Mouse (Mus musculus): Measurements from ENCODE around the gene Foxi1. TPM values are rescaled to one million over a fixed set of nuclear protein-coding genes. Genes with fewer than 3 reads are reported as not detected.
"Not testable (repeated sequence)": the region's sequence is repeated elsewhere in the genome, so short reads cannot be mapped to it uniquely, and the experiment has no call there.

Foxi1 gene
- polyA plus RNA-seq (2015; fragmentation: Nextera tagmentation; extraction: Ambion mirVana), result not detected in 2 replicates

DNA sequence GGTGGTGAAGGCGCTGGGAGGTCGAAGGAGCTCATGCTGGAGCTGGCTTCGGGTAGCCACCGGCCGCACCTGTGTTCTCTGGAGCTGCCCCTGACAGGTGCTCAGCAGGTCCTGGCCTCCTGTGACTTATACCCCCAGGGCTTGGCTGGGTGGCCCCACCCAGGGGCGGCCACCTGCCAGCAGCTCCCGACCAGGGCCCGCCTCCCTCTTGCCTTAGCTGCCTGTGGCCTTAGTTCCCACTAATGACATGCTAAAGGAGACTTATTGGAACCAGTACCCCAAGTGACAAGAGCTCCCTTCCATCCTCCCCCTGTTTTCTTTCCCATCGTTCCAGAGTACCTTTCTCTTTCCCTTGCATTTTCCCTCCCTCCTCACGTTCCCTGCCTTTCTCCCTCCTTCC lies at the start of gene Foxi1:
Gene Foxi1, minus strand, starts transcription at position 101 of the 400 bp plus-strand sequence.
- no peak within 1 kb of the TSS for H3K27ac ChIP-seq
- no peaks in the 10 kb centered on the region for H3K27me3 ChIP-seq
- no peak for ATAC-seq (ENCODE audit: low FRiP score)
- WGBS, result 80% methylated on average over 10 of the region's 10 CpGs
- H3K9ac ChIP-seq, result no peak within 1 kb of the TSS
- H3K4me2 ChIP-seq, result no peak within 1 kb of the TSS
- no peaks in the 10 kb centered on the region for H3K4me1 ChIP-seq (replicated peaks)
- H3K4me3 ChIP-seq, result no peak within 1 kb of the TSS
- H3K9me3 ChIP-seq, result no peaks in the 10 kb centered on the region
- no peaks in the 10 kb centered on the region for H3K36me3 ChIP-seq

GRCm38 (mm10) chr11:34242979-34243378 lies 35.1 kb upstream of the Foxi1 start:
- no peaks in the 10 kb centered on the region for H3K36me3 ChIP-seq
- H3K9me3 ChIP-seq, result peaks cover 3% of the 10 kb centered on the region; the same call in 1 of the 2 replicates
- H3K9ac ChIP-seq, result no peak overlapping the region
- H3K27ac ChIP-seq, result no peak overlapping the region
- WGBS, result 63% methylated on average over 6 of the region's 6 CpGs
- no peaks in the 10 kb centered on the region for H3K27me3 ChIP-seq
- H3K4me3 ChIP-seq, result no peak overlapping the region
- H3K4me2 ChIP-seq, result no peak overlapping the region
- no peak for ATAC-seq (ENCODE audit: low FRiP score)
- no peaks in the 10 kb centered on the region for H3K4me1 ChIP-seq (replicated peaks)

GRCm38 (mm10) chr11:34240252-34240651 lies 32.4 kb upstream of the Foxi1 start:
- Histone ChIP-seq H3K4me2 (no peak overlapping the region), H3K27ac (no peak overlapping the region), H3K4me3 (no peak overlapping the region), H3K36me3 (no peaks in the 10 kb centered on the region), H3K4me1 (replicated peaks) (no peaks in the 10 kb centered on the region), H3K9ac (no peak overlapping the region), H3K9me3 (peaks cover 3% of the 10 kb centered on the region; the same call in 1 of the 2 replicates), H3K27me3 (no peaks in the 10 kb centered on the region)
- no peak for ATAC-seq (ENCODE audit: low FRiP score)
- WGBS, result 100% methylated on average over 1 of the region's 1 CpGs

DNA sequence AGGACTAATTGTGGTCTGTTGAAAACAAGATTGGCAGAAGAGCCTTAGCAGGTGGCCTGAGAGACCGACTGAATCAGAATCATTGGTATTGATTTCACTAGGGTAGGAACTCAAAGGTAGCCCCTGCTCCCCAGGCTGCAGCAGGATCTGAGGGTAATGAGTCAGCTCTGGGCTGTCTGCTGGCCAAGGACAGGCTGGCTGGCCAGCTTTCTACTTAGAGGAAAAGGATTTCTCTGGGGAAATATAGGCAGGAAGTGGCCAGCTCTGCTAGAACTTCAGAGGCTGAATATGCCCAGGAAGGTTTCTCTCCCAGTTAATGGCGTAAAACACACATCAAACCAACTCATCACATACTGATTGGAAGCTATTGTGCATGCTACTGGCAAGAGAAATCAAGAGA lies 31.8 kb upstream of the Foxi1 start:
- Histone ChIP-seq H3K9ac (no peak overlapping the region), H3K27ac (no peak overlapping the region), H3K36me3 (no peaks in the 10 kb centered on the region), H3K4me1 (replicated peaks) (no peaks in the 10 kb centered on the region), H3K4me3 (no peak overlapping the region), H3K4me2 (no peak overlapping the region), H3K9me3 (peaks cover 3% of the 10 kb centered on the region; the same call in 1 of the 2 replicates), H3K27me3 (no peaks in the 10 kb centered on the region)
- no peak for ATAC-seq (ENCODE audit: low FRiP score)
- WGBS, result 82% methylated on average over 2 of the region's 2 CpGs

DNA sequence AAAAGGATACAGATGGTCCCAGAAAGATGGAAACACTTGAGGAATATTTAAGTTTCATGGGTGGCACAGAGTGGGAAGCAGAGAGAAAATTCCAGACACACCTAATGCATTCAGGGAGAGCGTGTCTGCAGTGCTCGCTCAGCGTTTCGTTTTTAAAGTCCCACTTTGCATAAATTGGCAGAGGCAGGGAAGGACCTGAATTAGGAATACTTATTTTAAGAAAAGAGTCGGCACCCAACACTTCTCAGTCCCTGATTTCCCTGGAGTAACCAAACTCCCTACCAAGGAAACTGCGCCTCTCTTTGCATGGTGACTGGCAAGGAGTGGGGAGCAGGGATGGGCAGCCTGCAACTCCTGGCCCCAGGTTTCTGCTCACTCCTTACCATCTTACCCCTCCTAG lies 29.0 kb upstream of the Foxi1 start:
- Histone ChIP-seq H3K36me3 (no peaks in the 10 kb centered on the region), H3K4me1 (replicated peaks) (no peaks in the 10 kb centered on the region), H3K27ac (no peak overlapping the region), H3K9me3 (no peaks in the 10 kb centered on the region), H3K4me2 (no peak overlapping the region), H3K27me3 (no peaks in the 10 kb centered on the region), H3K4me3 (no peak overlapping the region), H3K9ac (no peak overlapping the region)
- 87% methylated on average over 6 of the region's 6 CpGs for WGBS
- no peak for ATAC-seq (ENCODE audit: low FRiP score)

DNA sequence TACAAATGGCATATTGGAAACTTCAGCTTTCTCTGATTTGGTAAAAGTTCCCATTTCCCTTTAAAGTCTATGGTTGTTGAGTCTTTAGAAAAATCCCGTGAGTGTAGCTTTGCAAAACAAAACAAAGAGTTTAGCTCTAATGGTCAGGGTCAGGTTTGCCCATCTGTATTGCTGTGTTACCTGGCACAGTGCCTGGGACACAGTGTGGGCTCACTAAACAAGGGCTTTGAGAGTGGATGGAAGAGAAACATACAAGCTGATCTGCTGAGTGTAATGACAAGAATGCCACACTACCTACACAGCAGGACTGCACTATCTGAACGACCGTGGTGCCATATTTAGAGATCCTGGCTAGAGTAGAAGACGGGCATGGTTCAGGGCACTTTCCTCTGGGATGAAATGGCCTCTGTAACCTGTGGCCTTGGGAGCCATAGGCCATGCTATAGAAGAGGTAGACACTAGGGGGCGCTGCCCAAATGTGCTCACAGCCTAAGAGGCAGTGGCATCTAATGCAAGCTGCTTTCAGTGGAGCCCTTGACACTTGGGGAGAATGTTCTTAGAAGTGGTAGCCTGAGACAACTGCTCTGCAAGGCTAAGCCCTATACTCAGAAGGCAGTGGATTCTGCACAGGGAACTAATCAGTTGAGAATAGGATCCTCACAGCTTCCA lies 28.3 kb upstream of the Foxi1 start:
- Histone ChIP-seq H3K4me1 (replicated peaks) (no peaks in the 10 kb centered on the region), H3K27ac (no peak overlapping the region), H3K4me2 (no peak overlapping the region), H3K27me3 (no peaks in the 10 kb centered on the region), H3K4me3 (no peak overlapping the region), H3K9me3 (no peaks in the 10 kb centered on the region), H3K9ac (no peak overlapping the region), H3K36me3 (no peaks in the 10 kb centered on the region)
- ATAC-seq (ENCODE audit: low FRiP score), result no peak
- 45% methylated on average over 5 of the region's 5 CpGs for WGBS

- peak; percentile 46; the same call in 1 of the 2 replicates for ATAC-seq (ENCODE audit: low FRiP score)
- H3K4me2 ChIP-seq, result no peak overlapping the region
- H3K27me3 ChIP-seq, result no peaks in the 10 kb centered on the region
- H3K9me3 ChIP-seq, result no peaks in the 10 kb centered on the region
- H3K36me3 ChIP-seq, result no peaks in the 10 kb centered on the region
- H3K4me3 ChIP-seq, result no peak overlapping the region
- no peak overlapping the region for H3K27ac ChIP-seq
- no peak overlapping the region for H3K9ac ChIP-seq
- 39% methylated on average over 6 of the region's 6 CpGs for WGBS
- H3K4me1 ChIP-seq (replicated peaks), result no peaks in the 10 kb centered on the region
Measured at GRCm38 (mm10) chr11:34228758-34229364, 21.0 kb upstream of the Foxi1 start.

DNA sequence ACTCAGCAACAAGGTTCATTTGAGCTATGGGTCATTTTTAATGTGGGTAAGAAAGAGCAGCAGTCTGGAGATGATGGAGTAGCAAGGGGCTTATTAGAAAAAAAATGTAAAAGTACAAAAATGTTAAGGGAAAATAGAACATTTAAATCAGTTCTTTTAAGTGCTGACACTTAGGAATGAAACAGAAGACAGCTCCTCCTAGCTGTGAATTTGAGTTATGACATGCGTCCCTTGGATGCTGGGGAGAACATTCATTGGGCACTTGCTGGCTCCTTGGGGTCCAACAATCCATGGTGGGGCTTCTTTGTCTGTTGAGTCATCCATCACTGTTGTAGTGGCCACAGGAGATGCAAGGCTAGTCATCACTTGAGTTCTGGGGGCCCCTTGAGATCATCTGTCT lies 19.3 kb upstream of the Foxi1 start:
- no peaks in the 10 kb centered on the region for H3K9me3 ChIP-seq
- ATAC-seq (ENCODE audit: low FRiP score), result no peak
- H3K4me1 ChIP-seq (replicated peaks), result no peaks in the 10 kb centered on the region
- 42% methylated on average over 1 of the region's 1 CpGs for WGBS
- H3K4me3 ChIP-seq, result no peak overlapping the region
- H3K27me3 ChIP-seq, result no peaks in the 10 kb centered on the region
- no peak overlapping the region for H3K27ac ChIP-seq
- H3K36me3 ChIP-seq, result no peaks in the 10 kb centered on the region
- H3K4me2 ChIP-seq, result no peak overlapping the region
- H3K9ac ChIP-seq, result no peak overlapping the region

- H3K4me2 ChIP-seq; H3K27me3 ChIP-seq; H3K4me1 ChIP-seq (replicated peaks); ATAC-seq (ENCODE audit: low FRiP score); H3K9ac ChIP-seq; H3K4me3 ChIP-seq; H3K36me3 ChIP-seq; H3K27ac ChIP-seq; H3K9me3 ChIP-seq: not testable (repeated sequence)
- 97% methylated on average over 4 of the region's 4 CpGs for WGBS
Measured at GRCm38 (mm10) chr11:34220596-34220995, 12.7 kb upstream of the Foxi1 start.

DNA sequence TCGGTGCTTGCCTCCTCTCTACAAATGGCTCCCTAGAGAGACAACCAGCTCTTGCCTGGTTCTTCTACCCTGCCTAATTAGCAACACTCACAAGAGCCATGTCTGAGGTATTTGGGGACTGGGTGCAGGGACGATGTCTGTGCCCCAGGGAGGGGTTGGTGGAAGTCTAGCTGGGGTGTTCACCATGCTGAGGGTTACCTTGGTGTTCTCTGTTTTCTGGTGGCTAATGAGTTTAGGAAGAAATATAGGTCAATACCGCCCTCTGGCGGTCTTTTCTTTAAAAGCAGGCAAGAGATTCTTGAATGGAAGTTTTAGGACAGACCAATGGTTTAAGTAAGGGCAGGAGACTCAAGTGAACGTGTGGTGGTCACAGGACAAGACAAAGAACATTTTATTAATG lies 5.0 kb upstream of the Foxi1 start:
- Histone ChIP-seq H3K27ac (no peak overlapping the region), H3K9ac (no peak overlapping the region), H3K9me3 (no peaks in the 10 kb centered on the region), H3K27me3 (no peaks in the 10 kb centered on the region), H3K4me3 (no peak overlapping the region), H3K4me1 (replicated peaks) (no peaks in the 10 kb centered on the region), H3K4me2 (no peak overlapping the region), H3K36me3 (no peaks in the 10 kb centered on the region)
- WGBS, result 20% methylated on average over 5 of the region's 5 CpGs
- peak; percentile 32; the same call in 1 of the 2 replicates for ATAC-seq (ENCODE audit: low FRiP score)

GRCm38 (mm10) chr11:34202769-34203168 lies 5.1 kb downstream of the Foxi1 start:
- Histone ChIP-seq H3K9me3 (no peaks in the 10 kb centered on the region), H3K4me3 (no peak overlapping the region), H3K4me2 (no peak overlapping the region), H3K36me3 (no peaks in the 10 kb centered on the region), H3K27me3 (no peaks in the 10 kb centered on the region), H3K27ac (no peak overlapping the region), H3K9ac (no peak overlapping the region), H3K4me1 (replicated peaks) (no peaks in the 10 kb centered on the region)
- 56% methylated on average over 1 of the region's 1 CpGs for WGBS
- ATAC-seq (ENCODE audit: low FRiP score), result no peak

DNA sequence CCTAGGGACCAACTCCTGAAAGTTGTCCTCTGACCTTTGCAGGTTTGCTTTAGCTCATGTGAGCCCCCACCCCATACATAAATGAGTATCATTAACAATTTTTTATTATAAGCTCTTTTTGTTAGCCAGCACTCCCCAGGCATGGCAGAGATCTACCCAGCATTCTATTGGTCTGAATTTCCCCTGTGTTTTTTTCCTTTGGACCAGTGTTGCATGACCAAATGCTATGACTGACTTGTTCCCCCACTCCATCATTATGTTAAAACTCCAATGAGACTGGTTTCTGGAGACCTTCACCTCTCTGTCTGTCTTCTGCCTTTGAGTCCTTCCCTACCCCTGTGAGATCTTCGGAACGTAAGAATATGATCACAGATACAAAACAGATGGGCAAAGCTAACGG lies 12.7 kb downstream of the Foxi1 start:
- no peaks in the 10 kb centered on the region for H3K9me3 ChIP-seq
- no peaks in the 10 kb centered on the region for H3K36me3 ChIP-seq
- no peaks in the 10 kb centered on the region for H3K27me3 ChIP-seq
- WGBS, result 93% methylated on average over 3 of the region's 3 CpGs
- H3K27ac ChIP-seq, result no peak overlapping the region
- H3K9ac ChIP-seq, result no peak overlapping the region
- no peak overlapping the region for H3K4me3 ChIP-seq
- no peaks in the 10 kb centered on the region for H3K4me1 ChIP-seq (replicated peaks)
- no peak for ATAC-seq (ENCODE audit: low FRiP score)
- no peak overlapping the region for H3K4me2 ChIP-seq
